Mouse (Mus musculus): ENCODE results near the gene Gmppb. TPM values are rescaled to one million over a fixed set of nuclear protein-coding genes. Genes with fewer than 3 reads are reported as not detected.
"Not testable (repeated sequence)": the region's sequence is repeated elsewhere in the genome, so short reads cannot be mapped to it uniquely, and the experiment has no call there.

Gmppb gene
- total RNA-seq (2015; ENCODE audit: low replicate concordance) (5.8 and 5.9 TPM in 2 replicates), total RNA-seq (2017; ENCODE audit: low replicate concordance) (6.4 and 13.9 TPM in 2 replicates)

DNA sequence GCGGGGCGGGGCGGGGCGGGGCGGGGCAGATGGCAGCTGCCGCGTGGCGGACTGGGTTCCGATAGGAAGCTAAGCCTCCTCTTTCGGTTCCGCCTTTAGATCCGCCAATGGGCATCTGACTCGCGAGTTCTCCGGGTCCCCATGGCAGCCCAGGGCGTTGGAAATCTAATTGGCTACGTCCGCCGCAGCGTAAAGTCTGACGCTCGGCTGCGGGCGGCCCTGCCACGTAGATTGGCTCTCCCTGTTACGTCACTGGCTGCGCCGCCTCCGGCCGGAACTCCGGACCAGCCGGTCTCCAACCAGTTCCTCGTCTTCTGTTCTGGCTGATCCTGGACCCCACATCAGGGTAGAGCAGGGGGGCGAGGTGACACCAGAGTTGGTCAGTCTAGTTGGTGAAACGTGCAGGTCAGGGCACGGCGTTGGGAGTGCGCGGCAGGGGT, at the start of gene Gmppb:
TSS of gene Gmppb (plus strand) at position 227 of the 440 bp plus-strand sequence.
- ATAC-seq (replicated peaks; ENCODE audit: low FRiP score, poor library complexity, severe bottlenecking) = peak; percentile 75

DNA sequence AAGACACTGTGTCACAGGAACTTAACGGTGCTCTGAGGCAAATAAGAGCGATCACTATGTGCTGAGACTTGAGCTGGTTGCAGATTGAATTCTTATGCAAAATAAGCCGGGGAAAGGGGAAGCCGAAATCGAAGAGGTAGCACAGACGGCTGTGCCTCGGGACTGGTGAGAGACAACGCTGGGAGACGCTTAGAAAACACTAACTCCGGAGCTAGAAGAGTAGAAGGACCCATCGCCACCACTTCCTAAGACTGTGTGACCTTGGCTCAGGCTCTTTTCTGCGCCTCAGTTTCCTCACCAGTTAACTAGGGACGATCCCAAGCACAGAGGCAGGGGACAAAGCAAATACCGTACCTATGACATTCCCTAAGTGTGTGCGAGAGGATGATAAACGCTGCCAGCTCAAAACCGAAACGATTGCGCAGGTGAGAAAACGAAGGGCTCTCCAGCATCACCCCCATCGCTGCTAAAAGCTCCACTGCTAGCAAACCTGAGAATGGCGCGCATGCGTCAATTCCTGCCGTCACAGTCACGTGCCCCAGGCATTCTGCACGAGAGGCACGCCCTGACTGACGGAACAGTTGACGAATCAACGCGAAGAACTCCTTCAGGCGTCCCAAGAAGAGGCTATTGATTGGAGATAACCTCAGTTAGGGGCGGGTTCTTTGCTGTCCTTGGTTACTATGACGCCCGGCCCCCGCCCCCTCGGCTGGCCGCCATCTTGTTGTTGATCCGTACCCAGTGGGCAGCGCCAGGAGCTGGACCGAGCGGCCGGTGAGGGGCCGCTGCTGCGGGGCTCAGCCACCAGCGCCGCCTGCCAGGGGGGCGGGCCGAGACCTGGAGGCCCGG, 46.9 kb upstream of the Gmppb start, which contains the start of gene Ip6k1:
TSS of gene Ip6k1 (plus strand) at position 580 of the 849 bp plus-strand sequence.
- peak; percentile 97 for ATAC-seq (replicated peaks; ENCODE audit: low FRiP score, poor library complexity, severe bottlenecking)

DNA sequence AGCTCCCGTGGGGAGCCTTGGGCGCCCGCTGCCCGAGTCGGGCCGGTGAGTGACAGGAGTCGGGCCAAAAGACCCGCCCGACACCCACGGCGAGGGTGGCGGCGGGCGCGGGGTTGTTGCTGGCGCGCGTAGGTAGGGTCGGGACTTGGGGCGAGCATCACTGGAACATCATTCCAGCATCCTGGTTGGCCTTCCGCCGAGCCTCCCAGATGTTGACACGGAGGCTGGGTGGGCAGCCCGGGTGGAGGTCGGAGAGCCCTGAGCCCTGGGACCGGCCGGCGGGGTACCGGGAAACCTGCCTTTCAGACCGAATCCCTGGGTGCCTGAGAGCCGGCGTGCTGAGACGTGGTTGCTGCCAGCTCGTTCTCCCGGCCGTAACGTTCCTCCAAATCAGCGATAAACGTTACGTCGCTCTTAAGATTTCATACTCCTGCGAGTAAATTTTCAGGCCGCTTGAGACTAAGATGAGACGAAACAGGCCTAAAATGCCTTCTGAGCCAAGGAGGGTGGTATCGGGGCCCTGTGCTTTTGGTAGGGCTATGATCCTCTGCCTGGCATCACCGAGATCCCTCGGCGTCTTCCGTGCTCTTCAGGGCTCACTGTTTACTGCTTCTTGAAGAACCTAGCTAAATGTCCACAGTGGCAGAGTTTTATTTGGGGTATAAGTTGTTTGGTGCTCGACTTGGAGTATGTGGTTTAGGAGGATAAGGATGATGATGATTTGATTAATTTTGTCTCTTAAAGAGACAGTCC, 46.1 kb upstream of the Gmppb start:
- peak; percentile 18; the same call in 1 of the 2 replicates for ATAC-seq (replicated peaks; ENCODE audit: low FRiP score, poor library complexity, severe bottlenecking)

DNA sequence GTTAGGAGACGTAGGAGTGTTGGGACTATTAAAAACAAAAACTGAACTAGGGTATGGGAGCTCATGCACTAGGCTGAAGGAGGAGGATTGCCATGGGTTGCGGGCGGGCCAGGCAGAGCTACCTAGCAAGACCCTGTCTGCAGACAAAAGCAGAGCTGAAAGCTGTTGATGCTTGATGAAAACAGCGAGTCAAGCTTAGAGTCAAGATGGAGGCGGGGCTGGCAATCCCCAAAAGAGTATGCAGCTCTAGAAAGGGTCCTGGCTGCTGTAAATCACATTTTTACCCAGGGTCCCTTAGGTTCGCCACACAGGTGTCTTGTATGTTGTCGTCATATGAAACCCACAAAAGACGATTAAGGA, 45.5 kb upstream of the Gmppb start:
- ATAC-seq (replicated peaks; ENCODE audit: low FRiP score, poor library complexity, severe bottlenecking) = peak; percentile 21

DNA sequence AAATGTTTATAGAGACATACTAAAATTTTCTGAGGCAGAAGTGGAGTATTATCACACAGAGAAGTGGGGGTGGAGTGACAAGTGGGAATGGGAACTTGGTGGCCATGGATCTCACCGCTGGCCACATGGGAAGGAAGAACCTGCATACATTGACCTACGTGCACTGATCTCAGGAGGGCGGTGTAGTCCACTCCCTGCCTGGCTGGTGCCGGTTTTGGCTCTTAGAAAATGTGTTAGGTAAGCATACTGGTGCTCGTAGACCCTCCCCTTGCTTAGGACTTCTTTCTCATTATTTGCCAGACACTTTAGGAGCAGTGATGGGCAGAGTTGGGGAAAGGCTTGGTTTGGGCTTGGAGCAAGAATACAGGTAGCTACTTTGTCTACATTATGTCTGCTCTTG, 41.0 kb upstream of the Gmppb start:
- ATAC-seq (replicated peaks; ENCODE audit: low FRiP score, poor library complexity, severe bottlenecking) = no peak

DNA sequence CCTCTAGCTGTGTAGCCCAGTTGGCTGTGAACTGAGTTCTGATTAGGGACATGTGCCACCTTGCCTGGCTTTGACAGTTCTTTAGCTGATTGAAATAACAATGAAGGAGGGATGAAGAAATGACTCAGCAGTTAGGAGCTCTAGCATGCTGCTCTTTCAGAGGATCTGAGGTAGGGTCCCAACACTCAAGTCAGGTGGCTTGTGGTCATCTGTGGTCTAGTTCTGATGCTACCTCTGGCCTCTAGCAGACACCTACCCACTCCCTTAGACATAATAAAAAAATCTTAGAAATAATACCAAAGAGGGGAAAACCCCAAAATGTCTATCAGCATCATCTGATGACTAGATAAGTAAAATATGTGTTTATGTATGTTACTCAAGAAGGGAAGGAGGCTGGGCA, 38.7 kb upstream of the Gmppb start:
- no peak for ATAC-seq (replicated peaks; ENCODE audit: low FRiP score, poor library complexity, severe bottlenecking)

DNA sequence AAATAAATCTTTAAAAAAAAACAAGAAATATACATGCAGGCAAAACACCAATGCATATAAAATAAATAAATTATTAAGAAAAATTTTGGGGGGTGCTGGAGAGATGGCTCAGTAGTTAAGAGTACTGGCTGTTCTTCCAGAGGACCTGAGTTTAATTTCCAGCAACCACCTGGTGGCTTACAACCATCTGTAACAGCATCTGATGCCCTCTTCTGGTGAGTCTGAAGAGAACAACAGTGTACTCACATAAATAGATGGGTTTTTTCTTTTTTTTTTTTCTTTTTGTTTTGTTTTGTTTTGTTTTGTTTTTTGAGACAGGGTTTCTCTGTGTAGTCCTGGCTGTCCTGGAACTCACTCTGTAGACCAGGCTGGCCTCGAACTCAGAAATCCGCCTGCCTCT, 35.5 kb upstream of the Gmppb start:
- ATAC-seq (replicated peaks; ENCODE audit: low FRiP score, poor library complexity, severe bottlenecking) = not testable (repeated sequence)

DNA sequence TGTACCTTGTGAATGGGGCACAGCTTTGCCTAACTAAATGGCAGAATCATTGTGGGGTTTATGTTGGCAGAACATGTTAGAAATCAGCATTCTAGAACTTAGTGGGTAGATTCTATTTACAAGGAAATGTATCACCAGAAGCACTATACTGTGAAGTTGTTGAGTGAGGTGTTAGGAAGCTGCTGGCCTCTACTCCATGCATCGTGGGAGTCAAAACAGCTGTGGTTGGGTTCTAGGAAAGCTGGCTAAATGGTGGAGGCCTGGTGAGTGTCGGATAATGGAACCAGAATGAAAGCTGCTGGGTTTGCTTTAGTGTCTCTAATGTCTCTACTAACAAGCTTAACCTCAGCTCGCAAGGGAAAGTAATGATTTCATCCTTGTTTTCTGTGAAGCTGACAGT, 31.9 kb upstream of the Gmppb start:
- ATAC-seq (replicated peaks; ENCODE audit: low FRiP score, poor library complexity, severe bottlenecking) = no peak

DNA sequence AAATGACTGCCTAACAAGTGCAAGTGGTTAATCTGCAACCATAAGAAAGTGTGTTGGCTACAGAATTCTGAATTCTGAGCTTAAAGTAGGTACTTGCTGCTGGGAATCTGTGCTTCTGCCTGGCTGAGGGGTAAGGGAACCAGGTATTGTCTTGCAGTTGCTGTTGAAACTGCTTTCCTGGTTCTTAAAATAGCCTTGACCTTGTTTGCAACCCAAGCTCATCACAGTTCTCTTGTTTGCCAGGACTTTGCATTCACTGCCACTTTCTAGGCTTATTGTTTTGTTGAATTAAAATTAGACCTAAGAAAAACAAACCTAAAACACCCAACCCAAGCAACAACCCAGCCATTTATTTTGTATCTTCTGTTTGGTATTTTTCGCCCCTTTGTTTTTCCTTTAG, 28.3 kb upstream of the Gmppb start:
- no peak for ATAC-seq (replicated peaks; ENCODE audit: low FRiP score, poor library complexity, severe bottlenecking)

DNA sequence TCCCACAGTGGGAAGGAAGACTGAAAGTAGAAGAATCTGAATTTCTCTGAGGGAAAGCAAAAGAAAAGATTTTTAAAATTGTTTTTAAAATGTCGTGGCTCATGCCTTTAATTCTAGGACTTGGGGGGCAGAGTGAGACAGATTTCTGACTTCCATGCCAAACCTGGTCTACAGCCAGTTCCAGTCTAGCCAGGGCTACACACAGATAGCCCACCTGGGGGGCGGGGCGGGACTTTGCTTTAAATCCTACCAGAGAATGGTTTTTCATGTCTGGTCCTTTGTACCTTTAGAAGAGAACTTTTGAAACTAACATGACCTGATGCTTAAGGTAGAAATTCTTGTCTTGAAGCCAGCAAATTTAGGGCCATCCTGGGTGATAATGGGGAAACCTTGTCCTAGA, 25.8 kb upstream of the Gmppb start:
- ATAC-seq (replicated peaks; ENCODE audit: low FRiP score, poor library complexity, severe bottlenecking) = no peak

DNA sequence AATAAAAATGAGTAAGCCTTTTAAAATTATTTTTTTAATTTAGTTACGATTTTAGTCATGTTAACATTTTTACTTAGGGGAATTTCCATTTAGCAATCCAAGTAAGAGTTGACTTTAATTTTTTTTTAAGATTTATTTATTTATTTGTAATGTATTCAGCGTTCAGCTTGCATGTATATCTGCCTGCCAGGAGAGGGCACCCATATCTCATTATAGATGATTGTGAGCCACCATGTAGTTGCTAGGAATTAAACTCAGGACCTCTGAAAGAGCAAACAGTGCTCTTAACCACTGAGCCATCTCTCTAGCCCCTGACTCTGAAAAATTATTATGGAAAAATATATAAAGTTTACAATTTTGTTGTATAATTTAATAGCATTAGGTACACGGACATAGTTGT, 22.5 kb upstream of the Gmppb start:
- ATAC-seq (replicated peaks; ENCODE audit: low FRiP score, poor library complexity, severe bottlenecking) = no peak

DNA sequence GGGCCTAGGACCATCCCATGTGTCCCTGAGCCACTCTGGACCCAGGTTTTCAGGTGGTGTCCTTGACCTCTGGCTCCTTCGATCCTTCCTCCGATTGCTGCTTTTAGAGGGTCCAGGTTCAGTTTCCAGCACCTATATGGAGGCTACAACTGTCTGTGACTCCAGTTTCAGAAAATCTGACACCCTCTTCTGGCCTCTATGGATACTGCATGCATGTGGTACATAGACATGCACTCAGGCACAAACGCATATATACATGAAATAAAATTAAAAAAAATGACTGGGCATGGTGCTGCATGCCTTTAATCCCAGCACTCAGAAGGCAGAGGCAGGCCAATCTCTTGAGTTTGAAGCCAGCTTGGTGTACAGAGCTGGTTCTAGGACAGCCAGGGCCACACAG, 21.2 kb upstream of the Gmppb start:
- ATAC-seq (replicated peaks; ENCODE audit: low FRiP score, poor library complexity, severe bottlenecking) = no peak

DNA sequence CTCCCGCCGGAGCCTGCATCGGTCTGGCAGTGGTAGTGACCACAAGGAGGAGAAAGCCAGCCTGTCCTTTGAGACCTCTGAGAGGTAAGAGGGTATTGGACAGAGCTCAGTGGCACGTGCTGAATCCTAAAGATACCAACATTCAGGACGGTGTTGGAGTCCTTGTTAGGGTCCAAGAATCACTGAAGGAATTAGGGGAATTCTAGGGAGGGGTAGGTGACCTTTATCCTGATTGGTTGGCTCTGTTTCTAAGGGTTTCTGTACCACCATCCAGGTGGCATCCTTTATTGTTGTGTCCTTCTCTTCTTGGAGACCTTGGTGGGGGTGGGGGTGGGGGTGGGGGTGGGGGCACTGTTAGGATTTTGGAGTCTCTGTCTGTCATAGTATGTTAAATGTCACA, 16.9 kb upstream of the Gmppb start:
- ATAC-seq (replicated peaks; ENCODE audit: low FRiP score, poor library complexity, severe bottlenecking) = no peak

DNA sequence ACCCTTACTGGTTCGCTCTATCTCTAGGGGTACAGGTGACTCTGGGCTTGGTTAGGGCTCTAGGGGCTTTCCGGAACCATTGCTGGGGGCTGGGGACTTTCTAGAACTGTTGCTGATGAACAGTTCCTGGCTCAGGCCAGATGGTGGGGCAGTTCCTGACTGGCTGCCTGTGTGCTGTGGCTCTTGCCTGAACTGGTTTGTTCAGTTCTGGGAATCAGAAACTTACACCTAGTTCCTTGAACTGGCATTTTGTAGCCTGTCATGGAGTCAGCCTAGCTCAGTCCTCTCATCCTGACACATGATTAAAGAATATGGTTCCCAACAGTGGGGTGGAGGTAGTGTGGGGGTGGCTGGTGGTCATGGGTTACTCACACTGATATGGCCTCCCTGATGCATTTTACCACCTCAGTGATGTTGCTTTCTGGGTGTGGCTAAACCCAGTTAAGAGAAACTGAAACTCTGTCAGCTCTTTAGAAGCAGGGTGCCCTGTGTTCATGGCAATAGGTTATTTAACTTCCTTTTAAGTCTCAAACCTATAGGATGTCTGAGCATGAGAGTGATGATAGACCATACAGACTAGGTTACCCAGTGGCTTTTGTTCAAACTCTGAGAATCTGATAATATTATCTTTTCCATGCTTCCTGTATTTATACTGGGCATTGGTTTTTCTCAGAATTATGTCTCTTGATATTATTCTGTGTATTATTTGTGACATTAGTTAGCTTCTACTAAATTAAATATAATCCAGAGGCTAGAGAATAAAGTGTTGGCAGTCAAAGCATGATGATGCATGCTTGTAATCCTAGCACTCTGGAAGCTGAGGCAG, 13.5 kb upstream of the Gmppb start:
- ATAC-seq (replicated peaks; ENCODE audit: low FRiP score, poor library complexity, severe bottlenecking) = no peak

DNA sequence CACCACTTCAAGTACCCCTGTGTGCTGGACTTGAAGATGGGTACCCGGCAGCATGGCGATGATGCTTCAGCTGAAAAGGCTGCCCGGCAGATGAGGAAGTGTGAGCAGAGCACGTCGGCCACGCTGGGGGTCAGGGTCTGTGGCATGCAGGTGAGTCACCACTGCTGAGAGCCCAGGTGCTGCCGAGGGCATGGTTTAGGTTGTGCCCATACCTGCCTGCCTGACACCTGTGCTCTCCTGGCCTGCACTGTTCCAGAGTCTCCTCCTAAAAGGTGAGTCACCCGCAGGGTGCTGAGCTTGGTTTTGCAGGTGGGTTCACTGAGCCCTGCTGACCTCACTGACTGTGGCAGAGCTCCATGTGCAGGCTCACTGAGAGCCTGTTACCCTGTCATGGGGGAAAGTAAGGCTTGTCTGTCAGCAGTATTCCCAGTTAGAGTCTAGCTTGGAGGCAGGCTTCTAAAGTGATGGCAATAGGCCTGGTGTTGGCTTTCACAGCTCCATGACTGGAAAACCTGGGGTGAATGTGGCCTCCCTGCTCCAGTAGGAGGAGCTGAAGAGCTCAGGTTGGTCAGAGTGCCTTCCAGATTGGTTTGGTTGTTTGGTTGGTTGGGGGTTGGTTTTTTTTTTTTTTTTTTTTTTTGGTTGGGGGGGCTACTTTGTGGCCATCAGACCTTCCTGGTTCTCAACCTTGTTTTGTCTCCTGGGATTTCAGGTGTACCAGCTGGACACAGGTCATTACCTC, 4.1 kb upstream of the Gmppb start:
- no peak for ATAC-seq (replicated peaks; ENCODE audit: low FRiP score, poor library complexity, severe bottlenecking)

DNA sequence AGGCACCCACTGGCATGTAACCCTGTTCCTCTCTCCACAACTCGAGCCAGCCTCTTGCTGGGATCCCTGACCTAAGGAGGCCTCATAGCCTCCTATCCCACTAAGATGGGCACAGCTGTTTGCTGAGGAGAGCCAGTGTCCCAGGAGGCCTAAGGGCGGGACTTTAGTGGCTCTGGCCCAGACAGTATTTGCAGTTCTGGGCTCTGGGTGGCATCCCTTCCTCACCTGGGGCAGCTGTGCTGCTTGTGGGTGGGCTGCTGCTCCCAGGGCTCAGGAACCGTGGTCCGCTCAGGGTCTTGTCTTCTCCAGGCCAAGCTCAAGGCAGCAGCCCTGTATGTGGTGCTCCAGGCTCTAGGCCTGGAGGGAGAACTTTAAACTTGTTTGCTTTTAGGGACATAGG, 2.5 kb upstream of the Gmppb start:
- no peak for ATAC-seq (replicated peaks; ENCODE audit: low FRiP score, poor library complexity, severe bottlenecking)

DNA sequence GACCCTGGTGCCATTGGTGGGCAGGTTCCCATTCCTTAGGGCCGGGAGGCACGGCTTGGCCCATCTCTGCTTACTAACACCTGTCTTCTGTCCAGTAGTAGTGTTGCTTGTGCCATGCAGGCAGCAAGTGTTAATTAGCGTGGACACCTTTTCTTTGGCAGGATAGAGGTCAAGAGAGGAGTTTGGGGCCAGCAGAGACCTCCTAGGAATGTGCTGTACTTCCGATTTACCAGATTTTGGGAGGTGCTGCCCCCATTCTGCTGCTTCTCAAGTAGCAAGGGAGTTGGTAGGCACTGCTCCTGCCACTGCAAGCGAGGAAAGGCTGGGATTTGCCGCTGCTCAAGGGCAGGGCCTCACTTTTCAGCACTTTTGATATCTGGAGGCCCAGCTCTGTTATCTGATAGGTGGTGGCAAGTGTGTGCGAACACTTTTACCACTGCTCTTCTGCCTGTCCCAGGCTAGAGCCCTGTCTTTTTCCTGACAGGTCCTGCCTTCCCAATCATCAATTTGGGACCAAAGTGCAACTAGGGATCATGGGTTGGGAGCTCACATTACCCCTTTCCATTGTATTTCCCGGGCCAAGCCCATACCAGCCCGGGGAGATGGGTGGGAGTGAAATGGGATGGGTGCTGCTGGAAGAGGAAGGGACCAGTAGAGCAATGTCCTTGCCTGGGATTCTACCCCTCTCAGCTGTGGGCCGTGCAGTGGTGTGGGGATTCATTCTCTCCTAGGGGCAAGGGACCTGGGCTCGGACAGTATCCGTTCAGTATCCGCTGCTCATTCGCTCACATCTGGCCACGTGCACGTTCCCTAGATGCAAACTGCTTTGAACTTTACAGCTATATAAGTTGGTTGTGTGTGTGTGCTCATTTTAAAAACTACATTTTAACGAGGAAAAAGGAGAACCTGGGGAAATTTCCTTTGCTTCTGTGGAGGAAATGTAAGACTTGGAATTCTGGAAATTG, 1.2 kb upstream of the Gmppb start:
- ATAC-seq (replicated peaks; ENCODE audit: low FRiP score, poor library complexity, severe bottlenecking) = no peak

DNA sequence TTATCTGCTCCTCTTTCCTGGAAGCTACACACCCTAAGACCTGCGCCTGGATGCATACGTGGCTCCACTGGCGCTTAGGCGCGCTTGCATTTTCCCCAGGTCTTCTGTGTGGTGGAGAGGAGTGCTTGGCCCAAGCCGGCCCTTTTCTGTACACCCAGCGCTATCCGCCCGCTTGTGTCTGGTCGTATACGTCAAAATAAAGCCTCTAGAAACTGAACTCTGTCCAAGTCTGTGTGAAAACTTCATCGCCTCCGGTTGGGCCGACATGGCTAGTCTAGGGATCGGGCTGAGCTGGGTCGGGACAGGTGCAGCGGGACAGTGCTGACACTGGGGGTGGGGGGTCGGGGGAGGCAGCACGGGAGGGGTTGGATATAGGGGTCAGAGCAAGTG, 481 bp upstream of the Gmppb start:
- no peak for ATAC-seq (replicated peaks; ENCODE audit: low FRiP score, poor library complexity, severe bottlenecking)
